In the genomic region with DNA sequence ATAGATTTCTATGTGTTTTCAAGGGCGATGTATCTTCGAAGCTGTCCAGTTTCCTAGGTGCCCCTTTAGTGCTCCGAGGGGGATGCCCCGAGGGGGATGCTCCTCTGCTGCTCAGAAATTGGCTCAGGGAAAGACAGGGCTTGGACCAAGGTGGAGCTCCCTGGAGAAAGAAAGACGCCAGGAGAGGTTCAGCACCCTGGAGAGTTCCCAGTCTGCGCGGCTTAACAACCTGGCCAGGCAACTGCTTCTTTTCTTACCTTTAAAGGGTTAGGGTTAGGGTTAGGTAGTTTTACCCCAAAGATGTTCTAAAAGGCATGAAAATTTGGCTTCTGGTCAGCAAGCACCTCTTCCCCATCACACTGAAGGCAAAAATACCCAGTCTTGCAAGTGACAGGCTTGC, we compare ENCODE assay signal across 8 mouse cellular contexts. TPM values are rescaled to one million over a fixed set of nuclear protein-coding genes. Genes with fewer than 3 reads are reported as not detected.
DNase-seq lines count a peak whose midpoint lies in the region; ATAC-seq lines count a peak whose summit lies in the region.

No protein-coding gene starts in this region.

- H3K4me2 ChIP-seq in heart, embryonic 12.5 days = no peak overlapping the region

- intact Hi-C loops in heart, postnatal 36 days (cut with DNase I) = no loop called here

- H3K9ac ChIP-seq in heart, embryonic 12.5 days = no peak overlapping the region

- H3K4me1 ChIP-seq in heart, embryonic 12.5 days (replicated peaks) = no peaks in the 10 kb centered on the region

- WGBS in heart, embryonic 12.5 days = 19% methylated on average over 7 of the region's 7 CpGs

- DNase-seq in heart, postnatal 36 days = peak; percentile 7 to 12
- DNase-seq in urinary bladder, postnatal 25 days (ENCODE audit: low spot score) = peak; percentile 27
- DNase-seq in urinary bladder, adult 2 months (ENCODE audit: low spot score) = no peak
- DNase-seq in kidney, postnatal 14 days = peak; percentile 21
- DNase-seq in yolk sac, embryonic 10.5 days (ENCODE audit: low spot score) = peak; percentile 33
- no peak for DNase-seq in cerebellum, adult 18-20 months
- DNase-seq in gastrocnemius, postnatal 4 days (ENCODE audit: low spot score in 2 of 2) = no peak

- no peak overlapping the region for H3K4me3 ChIP-seq in heart, embryonic 12.5 days

- no peak for ATAC-seq in heart, embryonic 12.5 days (ENCODE audit: insufficient number of reproducible peaks, low FRiP score)

- no peaks in the 10 kb centered on the region for H3K36me3 ChIP-seq in heart, embryonic 12.5 days

- H3K27ac ChIP-seq in heart, embryonic 12.5 days (ENCODE audit: poor library complexity, severe bottlenecking) = no peak overlapping the region

- peaks cover 31% of the 10 kb centered on the region for H3K27me3 ChIP-seq in heart, embryonic 12.5 days (replicated peaks)

- no peaks in the 10 kb centered on the region for H3K9me3 ChIP-seq in heart, embryonic 12.5 days (replicated peaks)

RNA-seq across cellular contexts. Expression of a gene that starts 43.9 kb away (rescaled TPM):
- total RNA-seq in heart, postnatal 36 days (2021) = not detected
- polyA plus RNA-seq in heart, embryonic 12.5 days (2016; fragmentation: Nextera tagmentation; extraction: Ambion mirVana) = not detected in 2 replicates
- 0.10 and 0.21 TPM in 2 replicates for polyA plus RNA-seq in urinary bladder, adult 2 months (2012; rRNA removed)
- total RNA-seq in gastrocnemius, postnatal 4 days (2021) = under 1 TPM; 0.44 to 0.74 TPM

RNA-seq across cellular contexts. Expression of a gene that starts 44.7 kb away (rescaled TPM):
- under 1 TPM; 0.73 to 0.75 TPM for total RNA-seq in heart, postnatal 36 days (2021)
- 0.03 and 0.10 TPM in 2 replicates for polyA plus RNA-seq in heart, embryonic 12.5 days (2016; fragmentation: Nextera tagmentation; extraction: Ambion mirVana)
- 0.19 and 0.43 TPM in 2 replicates for polyA plus RNA-seq in urinary bladder, adult 2 months (2012; rRNA removed)
- under 1 TPM; 0.49 to 0.54 TPM for total RNA-seq in gastrocnemius, postnatal 4 days (2021)

Comparison
In these comparisons a context has a peak if more than half of its experiments do, and no peak if none do; other contexts are left out.
1. DNase-seq: peak in heart, postnatal 36 days (2 of 2), urinary bladder, postnatal 25 days (single experiment), kidney, postnatal 14 days (single experiment) and yolk sac, embryonic 10.5 days (single experiment); none in urinary bladder, adult 2 months (single experiment), cerebellum, adult 18-20 months (0 of 2) and gastrocnemius, postnatal 4 days (0 of 2).